Mouse (Mus musculus) hematopoietic stem cell, adult 5-6 weeks (primary cell): Measurements from ENCODE around the gene Ap5m1. TPM values are rescaled to one million over a fixed set of nuclear protein-coding genes. Genes with fewer than 3 reads are reported as not detected.
"Not testable (repeated sequence)": the region's sequence is repeated elsewhere in the genome, so short reads cannot be mapped to it uniquely, and the experiment has no call there.

ENCODE experiments used
- ATAC-seq, 2 experiments: fragments of 125-278 bp in 1 of 2; replicated peaks in 1 of 2; 2 replicates each; pipeline ENCODE4 v1.8.0; 2016 to 2017; ENCODE audit warnings: inconsistent platforms in 2 of 2, mild to moderate bottlenecking in 2 of 2, moderate number of reproducible peaks in 2 of 2, low read depth in 1 of 2, moderate TSS enrichment in 1 of 2; ENCODE audit not compliant: low FRiP score in 2 of 2, poor library complexity in 2 of 2, severe bottlenecking in 2 of 2, insufficient read depth in 1 of 2, low TSS enrichment in 1 of 2
- total RNA-seq: library from RNA; stranded (forward); fragments of 172-1452, 232-1000 nt; gene quantifications from 2 replicates; pipeline ENCODE4 v1.2.3, GENCODE M21; 2017

Ap5m1 gene
- total RNA-seq, 1 experiment from 2014 or later: 23.8 TPM

GRCm38 (mm10) chr14:49091277-49091676 is 25.4 kb downstream of the Ap5m1 start:
- no peak for ATAC-seq

- not testable (repeated sequence) for ATAC-seq
Measured at GRCm38 (mm10) chr14:49091755-49092154, 25.9 kb downstream of the Ap5m1 start.

- ATAC-seq: no peak
Measured at GRCm38 (mm10) chr14:49118381-49118780, 52.5 kb downstream of the Ap5m1 start.

- no peak for ATAC-seq
Measured at GRCm38 (mm10) chr14:49121723-49122122, 55.8 kb downstream of the Ap5m1 start.

GRCm38 (mm10) chr14:49127162-49127779 is 61.4 kb downstream of the Ap5m1 start:
- ATAC-seq: no peak

GRCm38 (mm10) chr14:49128544-49129263 is 62.8 kb downstream of the Ap5m1 start:
- ATAC-seq: no peak

- no peak for ATAC-seq
Measured at GRCm38 (mm10) chr14:49132391-49132790, 66.5 kb downstream of the Ap5m1 start.

- no peak for ATAC-seq
Measured at GRCm38 (mm10) chr14:49138171-49138570, 72.3 kb downstream of the Ap5m1 start.

- ATAC-seq: no peak
Measured at GRCm38 (mm10) chr14:49140756-49141155, 74.9 kb downstream of the Ap5m1 start.

Other genes starting within 250 kb of the Ap5m1 start
- gene Exoc5, start 556 bp downstream of the Ap5m1 start, total RNA-seq: 67.6 and 84.2 TPM in 2 replicates
- 48.3 and 59.9 TPM in 2 replicates for gene Naa30, start 106.1 kb downstream of the Ap5m1 start, total RNA-seq
- not detected in 2 replicates for gene ccdc198, start 179.4 kb downstream of the Ap5m1 start, total RNA-seq